9 mouse cellular contexts compared by ENCODE assay signal in the genomic region with DNA sequence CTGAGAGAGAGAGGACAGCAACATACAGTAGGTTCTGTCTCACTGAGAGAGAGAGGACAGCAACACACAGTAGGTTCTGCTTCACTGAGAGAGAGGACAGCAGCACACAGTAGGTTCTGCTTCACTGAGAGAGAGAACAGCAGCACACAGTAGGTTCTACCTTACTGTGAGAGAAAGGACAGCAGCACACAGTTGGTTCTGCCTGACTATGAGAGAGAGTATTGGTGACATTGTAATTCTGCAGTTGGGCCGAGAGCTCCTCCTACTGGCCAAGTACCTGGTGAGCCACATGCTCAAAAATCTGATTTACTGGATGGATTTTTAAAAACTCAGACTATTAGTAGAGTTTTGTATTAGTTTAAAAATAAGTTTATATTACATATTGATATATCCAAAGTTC. TPM values are rescaled to one million over a fixed set of nuclear protein-coding genes. Genes with fewer than 3 reads are reported as not detected.
DNase-seq lines count a peak whose midpoint lies in the region.
"Had no signal": no experiment of that assay in that cellular context is flagged by ENCODE, and none has a peak within 500 bp of the region (broad histone marks: within the 10 kb centered on the region; RNA-seq: fewer than 3 reads in every experiment).

No protein-coding gene starts in this region.

- H3K4me1 ChIP-seq in limb, embryonic 10.5 days = no peaks in the 10 kb centered on the region

- no peaks in the 10 kb centered on the region for H3K9me3 ChIP-seq in limb, embryonic 10.5 days (replicated peaks)

- H3K27ac ChIP-seq in limb, embryonic 10.5 days = no peak overlapping the region

- no peak overlapping the region for H3K4me3 ChIP-seq in limb, embryonic 10.5 days

- 15% methylated on average over 1 of the region's 1 CpGs for WGBS in limb, embryonic 10.5 days

- H3K36me3 ChIP-seq in limb, embryonic 10.5 days = peaks cover 33% of the 10 kb centered on the region

- peak; percentile 63 for DNase-seq in A20 (ENCODE audit: low read depth, low spot score)
- DNase-seq in WW6 (ENCODE audit: low read depth, low spot score) = peak; percentile 9
- DNase-seq in cerebellum, postnatal 10 days = peak; percentile 80 to 84
- DNase-seq in gastrocnemius, adult 18-20 months (ENCODE audit: low spot score) = peak; percentile 73
- peak; percentile 10 to 74 for DNase-seq in kidney, adult 8-10 months
- DNase-seq in limb, embryonic 10.5 days (ENCODE audit: low spot score) = peak; percentile 66
- peak; percentile 48 for DNase-seq in neural tube, embryonic 10.5 days (ENCODE audit: extremely low spot score, low spot score)
- peak; percentile 33 for DNase-seq in telencephalon, adult 2 months (ENCODE audit: low read depth, low spot score)

- H3K27me3 ChIP-seq in limb, embryonic 10.5 days (ENCODE audit: low read depth, poor library complexity, severe bottlenecking) = no peaks in the 10 kb centered on the region

RNA-seq across cellular contexts. Expression of gene Smlr1, which starts 47.6 kb away (rescaled TPM):
- not detected for total RNA-seq in gastrocnemius, adult 18-20 months (2021)
- not detected in 2 replicates for polyA plus RNA-seq in limb, embryonic 10.5 days (2016; fragmentation: Nextera tagmentation; extraction: Ambion mirVana)
- total RNA-seq: gastrocnemius, postnatal 4 days had no signal

Comparison
In these comparisons a context has a peak if more than half of its experiments do, and no peak if none do; other contexts are left out.
1. DNase-seq: peak in every context shown above with its lines; median percentile 82 in cerebellum, postnatal 10 days; 73 in gastrocnemius, adult 18-20 months; 66 in limb, embryonic 10.5 days; 63 in A20; 48 in neural tube, embryonic 10.5 days; 42 in kidney, adult 8-10 months; 33 in telencephalon, adult 2 months; 9 in WW6.